Mouse (Mus musculus): ENCODE measurements around the gene Gm28778.

DNA sequence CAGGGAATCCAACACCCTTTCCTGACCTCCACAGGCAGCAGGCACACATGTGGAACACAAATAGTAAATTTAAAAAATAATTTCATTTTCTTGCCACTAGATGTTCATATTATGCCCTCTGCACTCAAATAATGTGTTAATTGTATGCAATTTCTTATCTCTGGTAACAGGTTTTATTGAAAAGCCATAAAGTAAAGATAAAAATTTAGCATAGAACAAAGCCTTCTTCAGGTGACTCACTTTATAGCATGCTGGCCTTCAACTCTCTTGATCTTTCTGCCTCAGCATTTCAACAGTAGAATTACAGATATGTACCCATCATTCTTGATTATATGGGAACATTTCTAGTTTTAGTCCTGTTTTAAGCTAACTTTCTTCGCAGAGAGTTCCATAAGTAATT, 27.4 kb downstream of the Gm28778 start:
- TF ChIP-seq CTCF (IDR thresholded peaks at IDR 0.05; ENCODE audit: borderline replicate concordance, insufficient read depth, low read depth, low read length) (no peak), POLR2A (IDR thresholded peaks at IDR 0.05; ENCODE audit: borderline replicate concordance, insufficient read depth, low read length) (no peak)

Measured in cerebellum, adult 2 months (tissue).